ENCODE assay signal across 14 mouse cellular contexts in the genomic region with DNA sequence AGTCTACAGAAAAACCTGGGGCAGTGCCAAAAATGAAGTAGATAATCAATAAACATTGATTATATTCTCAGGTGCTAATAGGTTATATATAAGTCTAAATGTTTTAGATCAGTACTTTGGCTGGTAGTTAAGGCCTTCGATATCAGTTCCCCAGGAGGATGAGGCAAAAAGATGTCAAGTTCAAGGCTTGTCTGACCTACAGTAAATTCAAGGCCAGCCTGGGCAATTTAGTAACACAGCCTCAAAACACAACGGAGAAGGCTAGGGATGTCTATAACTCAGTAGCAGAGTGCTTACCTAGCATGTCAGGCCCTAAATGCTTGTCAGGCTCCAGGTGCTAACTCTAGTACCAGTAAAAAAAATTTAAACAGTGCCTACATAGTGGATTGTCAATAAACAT.
"Had no signal": no experiment of that assay in that cellular context is flagged by ENCODE, and none has a peak within 500 bp of the region (broad histone marks: within the 10 kb centered on the region; RNA-seq: fewer than 3 reads in every experiment).

No protein-coding gene starts in this region.

- DNase-seq: cerebellum, postnatal 10 days; cerebellum, postnatal 14 days; cerebellum, postnatal 25 days; cerebellum, postnatal 36 days; embryo, embryonic 11 days; forebrain, postnatal 0 days; gastrocnemius, adult 2 months; gastrocnemius, postnatal 10 days; gastrocnemius, postnatal 14 days; gastrocnemius, postnatal 25 days; gastrocnemius, postnatal 36 days; heart, adult 11 months; heart, adult 18-20 months; heart, adult 2 months had no signal
